Mouse (Mus musculus) lung, postnatal 0 days (tissue): ENCODE measurements around the gene Tnk2. TPM values are rescaled to one million over a fixed set of nuclear protein-coding genes. Genes with fewer than 3 reads are reported as not detected.
A peak's percentile ranks its signal among the peaks of the same experiment; 100 is the strongest.

Experiments
- ATAC-seq: fragments of 200-750 bp; cut with Nextera tagmentation; 2 replicates; pipeline ENCODE4 v1.8.0; 2017; ENCODE audit warnings: moderate library complexity
- DNase-seq: peaks from one replicate; pipeline ENCODE4 v3.0.0-alpha.2; 2016; ENCODE audit warnings: low spot score
- H3K27ac ChIP-seq: fragments of 300-500 bp; sonication (generic); 2 replicates; pipeline ENCODE4 v1.5.1; 2014; ENCODE audit warnings: antibody characterized with exemption, mild to moderate bottlenecking, low read length, mixed read lengths
- H3K27me3 ChIP-seq: fragments of 300-500 bp; sonication (generic); replicated peaks from 2 replicates; pipeline ENCODE4 v1.6.1; 2014; ENCODE audit warnings: low read length, mixed read lengths; ENCODE audit not compliant: insufficient read depth
- H3K36me3 ChIP-seq: fragments of 300-500 bp; sonication (generic); 2 replicates; pipeline ENCODE4 v1.6.1; 2014; ENCODE audit warnings: low read length, mixed read lengths; ENCODE audit not compliant: insufficient read depth
- H3K4me1 ChIP-seq: fragments of 300-500 bp; sonication (generic); 2 replicates; pipeline ENCODE4 v1.6.1; 2014; ENCODE audit warnings: antibody characterized with exemption, low read depth, low read length, mixed read lengths; ENCODE audit not compliant: insufficient read depth
- H3K4me2 ChIP-seq: fragments of 300-500 bp; sonication (generic); replicated peaks from 2 replicates; pipeline ENCODE4 v1.6.1; 2014; ENCODE audit warnings: low read depth, mild to moderate bottlenecking, low read length, moderate library complexity, mixed read lengths
- H3K4me3 ChIP-seq: fragments of 300-500 bp; sonication (generic); 2 replicates; pipeline ENCODE4 v1.5.1; 2014; ENCODE audit warnings: low read depth, low read length
- H3K9ac ChIP-seq: fragments of 300-500 bp; sonication (generic); replicated peaks from 2 replicates; pipeline ENCODE4 v1.6.1; 2014; ENCODE audit warnings: low read depth, mild to moderate bottlenecking
- H3K9me3 ChIP-seq: fragments of 300-500 bp; sonication (generic); 2 replicates; pipeline ENCODE4 v1.6.1; 2016; ENCODE audit warnings: low read length, mixed read lengths
- CTCF ChIP-seq: IDR thresholded peaks from 2 replicates; pipeline ENCODE4 v1.5.1; 2016; ENCODE audit warnings: antibody characterized with exemption, mild to moderate bottlenecking
- EP300 ChIP-seq: IDR thresholded peaks from 2 replicates; pipeline ENCODE4 v1.6.1; 2016; ENCODE audit warnings: antibody characterized with exemption, mild to moderate bottlenecking, control low read depth
- WGBS: fragments of 180-500 bp; shearing (Covaris S2); extraction: QIAGEN DNeasy Blood & Tissue Kit; methylation state at CpG from one replicate; pipeline ENCODE4 v1.1.7; 2014; 5-methylcytosine and 5-hydroxymethylcytosine counted together
- polyA plus RNA-seq: library from polyadenylated mRNA; unstranded; fragments of >200 nt; fragmentation: Nextera tagmentation; extraction: Ambion mirVana; gene quantifications from 2 replicates; pipeline ENCODE4 v1.2.1, GENCODE M21; 2015

Tnk2 gene
- polyA plus RNA-seq, 1 experiment from 2014 or later = 19.8 TPM

GRCm38 (mm10) chr16:32644801-32645170 is 1.1 kb downstream of the Tnk2 start:
- peak overlapping the region; percentile 84 for H3K4me3 ChIP-seq
- TF ChIP-seq CTCF (no peak), EP300 (no peak)
- DNase-seq (no peak), ATAC-seq (no peak)
- peak overlapping the region; percentile 80; the same call in 1 of the 2 replicates for H3K27ac ChIP-seq
- H3K4me2 ChIP-seq = peak overlapping the region; percentile 97
- peaks cover 6% of the 10 kb centered on the region; the same call in 1 of the 2 replicates for H3K4me1 ChIP-seq
- no peaks in the 10 kb centered on the region for H3K27me3 ChIP-seq
- WGBS = 11% methylated on average over 12 of the region's 12 CpGs
- no peaks in the 10 kb centered on the region for H3K36me3 ChIP-seq
- peak overlapping the region; percentile 68 for H3K9ac ChIP-seq
- H3K9me3 ChIP-seq = no peaks in the 10 kb centered on the region

- H3K27me3 ChIP-seq = no peaks in the 10 kb centered on the region
- TF ChIP-seq CTCF = peak; percentile 62
- no peak for TF ChIP-seq EP300
- no peaks in the 10 kb centered on the region for H3K9me3 ChIP-seq
- peak overlapping the region; percentile 33; the same call in 1 of the 2 replicates for H3K27ac ChIP-seq
- peaks cover 6% of the 10 kb centered on the region; the same call in 1 of the 2 replicates for H3K4me1 ChIP-seq
- H3K4me2 ChIP-seq = peak overlapping the region; percentile 97
- DNase-seq = peak; percentile 76
- ATAC-seq = peak; percentile 53
- H3K4me3 ChIP-seq = peak overlapping the region; percentile 84
- 12% methylated on average over 14 of the region's 14 CpGs for WGBS
- H3K36me3 ChIP-seq = no peaks in the 10 kb centered on the region
- H3K9ac ChIP-seq = no peak overlapping the region
These were observed 1.8 kb downstream of the Tnk2 start for GRCm38 (mm10) chr16:32645361-32645914.

GRCm38 (mm10) chr16:32646014-32646413 is 2.3 kb downstream of the Tnk2 start:
- H3K27me3 ChIP-seq = no peaks in the 10 kb centered on the region
- H3K36me3 ChIP-seq = no peaks in the 10 kb centered on the region
- H3K4me3 ChIP-seq = no peak overlapping the region
- DNase-seq (peak; percentile 38), ATAC-seq (no peak)
- H3K9ac ChIP-seq = no peak overlapping the region
- no peaks in the 10 kb centered on the region for H3K9me3 ChIP-seq
- 0 out of 2 replicates have a peak overlapping the region, but pooled peaks have one; percentile 33 for H3K27ac ChIP-seq
- TF ChIP-seq CTCF (no peak), EP300 (no peak)
- H3K4me1 ChIP-seq = peaks cover 6% of the 10 kb centered on the region; the same call in 1 of the 2 replicates
- 41% methylated on average over 9 of the region's 9 CpGs for WGBS
- peak overlapping the region; percentile 97 for H3K4me2 ChIP-seq

GRCm38 (mm10) chr16:32647712-32648111 is 4.0 kb downstream of the Tnk2 start:
- Histone ChIP-seq H3K4me1 (peaks cover 6% of the 10 kb centered on the region; the same call in 1 of the 2 replicates), H3K4me3 (no peak overlapping the region), H3K27ac (no peak overlapping the region), H3K9me3 (no peaks in the 10 kb centered on the region), H3K4me2 (no peak overlapping the region), H3K27me3 (no peaks in the 10 kb centered on the region), H3K9ac (no peak overlapping the region), H3K36me3 (no peaks in the 10 kb centered on the region)
- DNase-seq (no peak), ATAC-seq (no peak)
- no peak for TF ChIP-seq CTCF
- TF ChIP-seq EP300 = no peak

- Histone ChIP-seq H3K36me3 (no peaks in the 10 kb centered on the region), H3K27ac (no peak overlapping the region), H3K4me1 (peaks cover under 1% of the 10 kb centered on the region; the same call in 1 of the 2 replicates), H3K4me3 (no peak overlapping the region), H3K4me2 (no peak overlapping the region), H3K9ac (no peak overlapping the region), H3K27me3 (no peaks in the 10 kb centered on the region), H3K9me3 (no peaks in the 10 kb centered on the region)
- DNase-seq (no peak), ATAC-seq (no peak)
- TF ChIP-seq CTCF (no peak), EP300 (no peak)
These were observed 6.8 kb downstream of the Tnk2 start for GRCm38 (mm10) chr16:32650461-32650860.

GRCm38 (mm10) chr16:32650974-32651618 is 7.4 kb downstream of the Tnk2 start:
- DNase-seq = peak; percentile 62
- no peak overlapping the region for H3K9ac ChIP-seq
- no peak overlapping the region for H3K27ac ChIP-seq
- no peaks in the 10 kb centered on the region for H3K9me3 ChIP-seq
- H3K4me1 ChIP-seq = peaks cover 2% of the 10 kb centered on the region; the same call in 1 of the 2 replicates
- H3K4me2 ChIP-seq = no peak overlapping the region
- no peak for TF ChIP-seq CTCF
- TF ChIP-seq EP300 = peak; percentile 63; the same call in 1 of the 2 replicates
- ATAC-seq = peak; percentile 74
- no peaks in the 10 kb centered on the region for H3K36me3 ChIP-seq
- 56% methylated on average over 5 of the region's 5 CpGs for WGBS
- no peaks in the 10 kb centered on the region for H3K27me3 ChIP-seq
- no peak overlapping the region for H3K4me3 ChIP-seq
